Mouse (Mus musculus) CD8-positive naive resting alpha-beta T cell, adult 57 days (primary cell): ENCODE results near the gene BC061212. TPM values are rescaled to one million over a fixed set of nuclear protein-coding genes. Genes with fewer than 3 reads are reported as not detected.

ENCODE experiments used
- total RNA-seq: library from RNA; stranded (reverse); gene quantifications from one replicate; pipeline ENCODE4 v1.2.4, GENCODE M21; 2023

BC061212 gene
- not detected for total RNA-seq

DNA sequence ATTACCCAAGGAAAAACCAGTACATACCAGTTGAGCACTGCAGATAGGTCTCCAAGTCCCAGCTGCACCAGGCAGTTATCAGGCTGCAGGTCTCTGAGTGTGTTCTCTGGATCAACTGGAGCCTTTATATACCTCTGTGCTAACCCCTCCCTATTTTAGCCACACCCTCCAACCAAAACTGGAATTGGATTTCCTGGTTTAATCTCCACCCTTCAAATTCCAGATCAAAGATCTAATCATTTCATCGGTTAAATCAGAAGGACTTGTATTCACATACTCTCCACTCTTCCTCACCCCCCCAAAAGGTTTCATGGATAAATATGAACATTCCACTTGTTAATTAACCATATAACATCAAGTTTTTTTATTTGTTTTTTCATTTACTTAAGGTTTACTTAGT, at the start of gene BC061212:
Gene BC061212 (minus strand): TSS at position 101 of the 400 bp plus-strand sequence.

DNA sequence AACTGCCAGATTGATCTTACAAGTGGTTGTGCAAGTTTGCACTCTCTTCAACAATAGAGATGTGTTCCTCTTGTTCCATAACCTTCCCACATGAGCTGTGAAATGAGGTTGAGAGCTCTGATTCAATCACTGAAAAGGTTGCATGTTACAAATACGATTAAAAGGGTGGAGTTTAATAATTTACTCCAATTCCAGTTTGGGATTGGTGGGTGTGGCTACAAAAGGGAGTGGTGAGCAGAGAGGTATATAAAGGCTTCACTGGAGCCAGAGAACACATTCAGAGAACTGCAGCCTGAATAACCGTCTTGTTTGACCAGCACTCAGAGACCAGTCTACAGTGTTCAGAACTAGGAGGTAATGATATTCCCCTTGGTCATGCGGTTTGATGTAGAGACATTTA, 5.7 kb upstream of the BC061212 start, which contains the start of gene Gm6351:
Gene Gm6351 (plus strand): TSS at position 301 of the 400 bp plus-strand sequence.

Other genes starting within 250 kb of the BC061212 start
- not detected for gene Gm7792, start 226.8 kb downstream of the BC061212 start, total RNA-seq
- gene Gm16429, start 141.5 kb downstream of the BC061212 start, total RNA-seq, result not detected
- gene Gm6351, start 5.8 kb upstream of the BC061212 start, total RNA-seq, result not detected
- not detected for gene Gm3106, start 147.5 kb upstream of the BC061212 start, total RNA-seq
- gene A430089I19Rik, start 236.3 kb upstream of the BC061212 start, total RNA-seq, result not detected
- gene Gm6502, start 243.9 kb upstream of the BC061212 start, total RNA-seq, result not detected